Mouse (Mus musculus) ES-E14 (cell line): ENCODE measurements around the gene Vps53. TPM values are rescaled to one million over a fixed set of nuclear protein-coding genes. Genes with fewer than 3 reads are reported as not detected.

Experiments
- DNase-seq: peaks from one replicate; pipeline ENCODE4 v3.0.0-alpha.2; 2013; ENCODE audit warnings: low read depth, low spot score
- H3K27ac ChIP-seq: 2 replicates; pipeline ENCODE4 v1.5.1; 2012; ENCODE audit warnings: low read depth, mild to moderate bottlenecking, low read length, moderate library complexity, mixed read lengths; ENCODE audit not compliant: poor library complexity, insufficient read depth, severe bottlenecking
- H3K36me3 ChIP-seq: 2 replicates; pipeline ENCODE4 v1.6.1; 2012; ENCODE audit warnings: mild to moderate bottlenecking, low read length, moderate library complexity, mixed read lengths; ENCODE audit not compliant: control insufficient read depth, poor library complexity, insufficient read depth, severe bottlenecking
- H3K4me1 ChIP-seq, 2 experiments: fragments of 150-350 bp in 1 of 2; sonication (generic) in 1 of 2; 2 replicates each; pipeline ENCODE4 v1.6.1; 2012; ENCODE audit warnings: low read length in 2 of 2, mild to moderate bottlenecking in 1 of 2, mixed read lengths in 1 of 2; ENCODE audit not compliant: control insufficient read depth in 2 of 2, insufficient read depth in 2 of 2, poor library complexity in 1 of 2
- H3K4me3 ChIP-seq, 2 experiments: fragments of 150-350 bp in 1 of 2; sonication (generic) in 1 of 2; 2 replicates each; pipeline ENCODE4 v1.5.1; 2012; ENCODE audit warnings: low read length in 2 of 2, low read depth in 1 of 2, mild to moderate bottlenecking in 1 of 2, mixed read lengths in 1 of 2; ENCODE audit not compliant: insufficient read depth in 1 of 2, poor library complexity in 1 of 2, severe bottlenecking in 1 of 2
- H3K9ac ChIP-seq: 2 replicates; pipeline ENCODE4 v1.6.1; 2012; ENCODE audit warnings: low read depth, mild to moderate bottlenecking, low read length, mixed read lengths; ENCODE audit not compliant: poor library complexity, insufficient read depth, severe bottlenecking
- H3K9me3 ChIP-seq: fragments of 150-350 bp; sonication (generic); 2 replicates; pipeline ENCODE4 v1.6.1; 2012; ENCODE audit warnings: low read depth, mild to moderate bottlenecking, low read length; ENCODE audit not compliant: control insufficient read depth, insufficient read depth
- CHD2 ChIP-seq: IDR thresholded peaks from 2 replicates; pipeline ENCODE4 v1.6.1; 2014; ENCODE audit warnings: mild to moderate bottlenecking, low read depth, low read length, inconsistent platforms
- HCFC1 ChIP-seq: IDR thresholded peaks from 2 replicates; pipeline ENCODE4 v1.6.1; 2012; ENCODE audit warnings: low read length, inconsistent platforms, borderline replicate concordance; ENCODE audit not compliant: insufficient read depth
- MAFK ChIP-seq: IDR thresholded peaks from 2 replicates; pipeline ENCODE4 v1.6.1; 2014; ENCODE audit warnings: mild to moderate bottlenecking, low read depth, low read length, inconsistent platforms; ENCODE audit not compliant: insufficient read depth
- ZC3H11A ChIP-seq: IDR thresholded peaks from 2 replicates; pipeline ENCODE4 v1.6.1; 2012; ENCODE audit warnings: low read depth, mild to moderate bottlenecking, inconsistent platforms, low read length, borderline replicate concordance
- ZNF384 ChIP-seq: IDR thresholded peaks from 2 replicates; pipeline ENCODE4 v1.6.1; 2012; ENCODE audit warnings: low read depth, low read length, inconsistent platforms
- in situ Hi-C, 2 experiments: fragments of 600-800 bp; cut with MboI; formaldehyde crosslinking; loops; one replicate each; pipeline ENCODE4 v1.15.1; 2025; ENCODE audit warnings: low sequenced_read_pairs in 2 of 2, inconsistent platforms in 1 of 2; ENCODE audit not compliant: unreplicated experiment in 2 of 2
- total RNA-seq: library from RNA; depleted of rRNA; stranded (reverse); fragments of 300-350 nt; gene quantifications from 2 replicates; pipeline ENCODE4 v1.2.3, GENCODE M21; 2012

The Vps53 gene
- total RNA-seq, 1 experiment, result 20.3 TPM

- H3K9me3 ChIP-seq, result no peaks in the 10 kb centered on the region
- H3K4me3 ChIP-seq, result no peak overlapping the region
- H3K36me3 ChIP-seq, result no peaks in the 10 kb centered on the region
- in situ Hi-C loops, result no loop called here
- no peak overlapping the region for H3K27ac ChIP-seq
- no peak overlapping the region for H3K9ac ChIP-seq
- no peak for TF ChIP-seq MAFK
- TF ChIP-seq ZNF384, result no peak
- no peak for TF ChIP-seq ZC3H11A
- TF ChIP-seq CHD2, result no peak
- no peak for TF ChIP-seq HCFC1
- peaks cover 2 to 5% of the 10 kb centered on the region in 2 experiments; a peak in 2 of 4 replicates for H3K4me1 ChIP-seq
- no peak for DNase-seq
These were observed 17.0 kb upstream of the Vps53 start for GRCm38 (mm10) chr11:76196275-76196976.

GRCm38 (mm10) chr11:76186908-76187307 lies 7.5 kb upstream of the Vps53 start:
- H3K4me3 ChIP-seq, result no peak overlapping the region
- no peak for TF ChIP-seq HCFC1
- no peak for TF ChIP-seq CHD2
- no peak for TF ChIP-seq MAFK
- no peak for TF ChIP-seq ZC3H11A
- no peak for TF ChIP-seq ZNF384
- H3K27ac ChIP-seq, result no peak overlapping the region
- in situ Hi-C loops, result no loop called here
- no peak for DNase-seq
- no peaks in the 10 kb centered on the region for H3K9me3 ChIP-seq
- H3K36me3 ChIP-seq, result no peaks in the 10 kb centered on the region
- H3K9ac ChIP-seq, result no peak overlapping the region
- H3K4me1 ChIP-seq, result no peaks in the 10 kb centered on the region

- in situ Hi-C loops, result no loop called here
These were observed 4.3 kb upstream of the Vps53 start for GRCm38 (mm10) chr11:76183745-76184144.

GRCm38 (mm10) chr11:76180146-76180540 lies 696 bp upstream of the Vps53 start:
- no peaks in the 10 kb centered on the region for H3K9me3 ChIP-seq
- H3K36me3 ChIP-seq, result no peaks in the 10 kb centered on the region; the same call in 1 of the 2 replicates
- no peak overlapping the region for H3K27ac ChIP-seq
- H3K9ac ChIP-seq, result peak overlapping the region; percentile 76; the same call in 1 of the 2 replicates
- in situ Hi-C loops, result no loop called here
- 0 out of 4 replicates have a peak, but pooled peaks cover 0 to 2% of the 10 kb centered on the region in 2 experiments for H3K4me1 ChIP-seq
- DNase-seq, result no peak
- no peak for TF ChIP-seq ZC3H11A
- TF ChIP-seq CHD2, result no peak
- TF ChIP-seq MAFK, result no peak
- TF ChIP-seq HCFC1, result no peak
- no peak for TF ChIP-seq ZNF384
- H3K4me3 ChIP-seq, result peak overlapping the region; percentile 83 to 97

More at GRCm38 (mm10) chr11:76183745-76184144, 4.3 kb upstream of the Vps53 start:
- no peak overlapping the region for H3K9ac ChIP-seq
- TF ChIP-seq ZC3H11A (no peak), ZNF384 (no peak), HCFC1 (no peak), CHD2 (no peak), MAFK (no peak)
- no peaks in the 10 kb centered on the region for H3K9me3 ChIP-seq
- DNase-seq, result no peak
- H3K4me1 ChIP-seq, result no peaks in the 10 kb centered on the region
- H3K4me3 ChIP-seq, result no peak overlapping the region
- no peak overlapping the region for H3K27ac ChIP-seq
- H3K36me3 ChIP-seq, result no peaks in the 10 kb centered on the region
